Mouse (Mus musculus): Measurements from ENCODE around the gene D930048N14Rik. TPM values are rescaled to one million over a fixed set of nuclear protein-coding genes. Genes with fewer than 3 reads are reported as not detected.

Gene D930048N14Rik
- polyA plus RNA-seq, 1 experiment, result 0.22 TPM

DNA sequence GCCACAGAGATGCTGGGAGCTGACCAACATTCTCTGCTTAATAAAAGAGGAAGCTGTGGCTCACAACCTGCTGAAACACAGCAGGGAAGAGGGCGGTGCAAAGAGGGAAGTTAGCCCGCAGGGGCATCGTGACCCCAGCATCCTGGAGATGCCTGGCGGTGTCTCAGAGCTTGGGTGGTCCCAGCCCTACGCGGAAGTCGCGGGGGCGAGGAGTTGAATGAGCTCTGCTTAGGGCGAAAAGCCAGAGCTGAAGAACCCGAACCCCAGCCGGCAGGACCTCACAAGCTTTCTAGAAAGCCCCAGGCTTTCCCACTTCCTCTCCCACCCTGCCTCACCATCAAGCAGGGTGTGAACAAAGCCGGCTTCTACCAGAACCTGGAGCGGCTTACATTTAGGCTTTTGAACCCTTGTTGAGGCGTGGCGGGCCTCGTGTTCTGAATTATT is 12.8 kb upstream of the D930048N14Rik start:
- Histone ChIP-seq H3K4me3 (ENCODE audit: insufficient read depth, poor library complexity, severe bottlenecking) (no peak overlapping the region), H3ac (ENCODE audit: control insufficient read depth, insufficient read length, low read depth) (no peak overlapping the region), H3K27me3 (ENCODE audit: control insufficient read depth, insufficient read depth, insufficient read length) (no peaks in the 10 kb centered on the region), H3K79me2 (ENCODE audit: control insufficient read depth, insufficient read depth) (peaks cover 18% of the 10 kb centered on the region), H3K79me3 (ENCODE audit: low read depth) (no peaks in the 10 kb centered on the region), H3K36me3 (ENCODE audit: control insufficient read depth, insufficient read depth) (no peaks in the 10 kb centered on the region)
- TF ChIP-seq MYOG (IDR thresholded peaks at IDR 0.05; ENCODE audit: control insufficient read depth, extremely low read depth, insufficient read length) (no peak), FOSL1 (IDR thresholded peaks at IDR 0.05; ENCODE audit: insufficient read depth, low read length, poor library complexity, severe bottlenecking) (no peak), CEBPB (IDR thresholded peaks at IDR 0.05; ENCODE audit: low read depth) (no peak), MYOD1 (IDR thresholded peaks at IDR 0.05; ENCODE audit: control insufficient read depth, insufficient read length, low read depth) (no peak), MAX (IDR thresholded peaks at IDR 0.05) (no peak), CTCF (IDR thresholded peaks at IDR 0.05; ENCODE audit: control insufficient read depth, insufficient read depth, insufficient read length) (no peak), USF1 (IDR thresholded peaks at IDR 0.05; ENCODE audit: low read depth) (no peak)

DNA sequence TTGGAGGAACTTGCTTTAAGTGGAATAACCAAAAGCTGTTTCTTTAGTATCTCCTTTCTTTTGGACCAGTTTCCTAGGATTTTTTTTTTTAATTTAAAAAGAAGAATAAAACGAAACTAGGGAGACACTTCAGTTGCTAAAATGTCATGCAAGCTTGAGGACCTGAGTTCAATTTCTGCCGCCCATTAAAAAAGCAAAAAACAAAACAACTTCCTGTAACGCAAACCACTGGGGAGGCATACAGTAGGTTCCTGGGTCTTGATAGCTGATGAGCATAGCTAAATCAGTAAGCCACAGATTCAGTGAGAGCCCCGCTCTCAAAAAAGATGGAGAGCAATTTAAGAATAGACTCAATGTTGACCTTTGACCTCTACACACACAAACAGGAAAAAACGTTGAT is 12.3 kb upstream of the D930048N14Rik start:
- TF ChIP-seq MYOG (IDR thresholded peaks at IDR 0.05; ENCODE audit: control insufficient read depth, extremely low read depth, insufficient read length) (no peak), CTCF (IDR thresholded peaks at IDR 0.05; ENCODE audit: control insufficient read depth, insufficient read depth, insufficient read length) (no peak), FOSL1 (IDR thresholded peaks at IDR 0.05; ENCODE audit: insufficient read depth, low read length, poor library complexity, severe bottlenecking) (no peak), USF1 (IDR thresholded peaks at IDR 0.05; ENCODE audit: low read depth) (no peak), CEBPB (IDR thresholded peaks at IDR 0.05; ENCODE audit: low read depth) (no peak), MAX (IDR thresholded peaks at IDR 0.05) (no peak), MYOD1 (IDR thresholded peaks at IDR 0.05; ENCODE audit: control insufficient read depth, insufficient read length, low read depth) (no peak)
- Histone ChIP-seq H3K4me3 (ENCODE audit: insufficient read depth, poor library complexity, severe bottlenecking) (no peak overlapping the region), H3K79me3 (ENCODE audit: low read depth) (no peaks in the 10 kb centered on the region), H3K36me3 (ENCODE audit: control insufficient read depth, insufficient read depth) (peaks cover 4% of the 10 kb centered on the region), H3K79me2 (ENCODE audit: control insufficient read depth, insufficient read depth) (peaks cover 18% of the 10 kb centered on the region), H3K27me3 (ENCODE audit: control insufficient read depth, insufficient read depth, insufficient read length) (no peaks in the 10 kb centered on the region), H3ac (ENCODE audit: control insufficient read depth, insufficient read length, low read depth) (no peak overlapping the region)

DNA sequence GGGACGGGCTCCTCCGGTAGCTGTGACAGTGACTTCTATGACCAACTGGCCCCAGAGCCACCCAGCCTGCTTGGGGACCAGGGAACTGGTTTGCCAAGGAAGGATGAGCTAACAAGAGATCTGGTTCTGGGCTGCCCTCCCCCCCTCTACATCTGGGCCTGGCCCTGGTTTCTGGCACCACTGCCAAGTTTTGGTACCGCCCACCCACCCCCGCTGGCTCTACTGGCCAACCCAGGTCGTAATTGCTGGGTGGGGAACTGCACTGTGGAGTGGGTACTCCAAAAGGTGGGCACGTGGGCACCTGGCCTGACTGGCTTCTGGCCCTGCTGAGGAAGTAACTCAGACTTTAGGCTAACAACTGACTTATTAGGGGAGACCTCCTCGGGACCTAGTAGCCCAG is 10.0 kb upstream of the D930048N14Rik start:
- TF ChIP-seq MYOG (IDR thresholded peaks at IDR 0.05; ENCODE audit: control insufficient read depth, extremely low read depth, insufficient read length) (no peak), MAX (IDR thresholded peaks at IDR 0.05) (no peak), CEBPB (IDR thresholded peaks at IDR 0.05; ENCODE audit: low read depth) (no peak), MYOD1 (IDR thresholded peaks at IDR 0.05; ENCODE audit: control insufficient read depth, insufficient read length, low read depth) (no peak), CTCF (IDR thresholded peaks at IDR 0.05; ENCODE audit: control insufficient read depth, insufficient read depth, insufficient read length) (no peak), USF1 (IDR thresholded peaks at IDR 0.05; ENCODE audit: low read depth) (no peak), FOSL1 (IDR thresholded peaks at IDR 0.05; ENCODE audit: insufficient read depth, low read length, poor library complexity, severe bottlenecking) (no peak)
- Histone ChIP-seq H3K79me3 (ENCODE audit: low read depth) (no peaks in the 10 kb centered on the region), H3ac (ENCODE audit: control insufficient read depth, insufficient read length, low read depth) (no peak overlapping the region), H3K36me3 (ENCODE audit: control insufficient read depth, insufficient read depth) (peaks cover 5% of the 10 kb centered on the region), H3K79me2 (ENCODE audit: control insufficient read depth, insufficient read depth) (no peaks in the 10 kb centered on the region), H3K27me3 (ENCODE audit: control insufficient read depth, insufficient read depth, insufficient read length) (no peaks in the 10 kb centered on the region), H3K4me3 (ENCODE audit: insufficient read depth, poor library complexity, severe bottlenecking) (no peak overlapping the region)

DNA sequence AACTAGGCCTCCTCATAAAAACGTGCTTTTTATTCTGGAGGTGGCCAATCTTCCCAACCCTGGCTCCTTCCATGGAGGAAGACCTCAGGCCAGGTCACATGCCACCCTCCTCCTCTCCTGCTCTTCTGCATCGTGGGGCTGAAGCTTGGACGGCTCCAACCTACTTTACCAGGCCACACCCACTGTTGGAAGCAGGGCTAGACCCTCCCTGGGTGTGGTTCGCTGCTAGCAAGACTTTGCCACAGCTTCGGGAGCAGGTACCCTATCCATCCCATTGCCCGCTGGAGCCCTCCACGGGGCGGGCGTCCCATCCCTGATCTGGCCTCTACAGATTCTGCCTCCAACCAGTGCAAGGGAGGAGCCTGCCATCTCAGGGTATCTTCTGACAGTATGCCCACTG is 7.6 kb upstream of the D930048N14Rik start:
- H3K27me3 ChIP-seq (ENCODE audit: control insufficient read depth, insufficient read depth, insufficient read length), result no peaks in the 10 kb centered on the region
- H3K79me3 ChIP-seq (ENCODE audit: low read depth), result no peaks in the 10 kb centered on the region
- no peak overlapping the region for H3ac ChIP-seq (ENCODE audit: control insufficient read depth, insufficient read length, low read depth)
- H3K36me3 ChIP-seq (ENCODE audit: control insufficient read depth, insufficient read depth), result peaks cover 5% of the 10 kb centered on the region
- TF ChIP-seq MYOG (IDR thresholded peaks at IDR 0.05; ENCODE audit: control insufficient read depth, extremely low read depth, insufficient read length) (no peak), FOSL1 (IDR thresholded peaks at IDR 0.05; ENCODE audit: insufficient read depth, low read length, poor library complexity, severe bottlenecking) (no peak), CTCF (IDR thresholded peaks at IDR 0.05; ENCODE audit: control insufficient read depth, insufficient read depth, insufficient read length) (no peak), CEBPB (IDR thresholded peaks at IDR 0.05; ENCODE audit: low read depth) (no peak), MAX (IDR thresholded peaks at IDR 0.05) (no peak), MYOD1 (IDR thresholded peaks at IDR 0.05; ENCODE audit: control insufficient read depth, insufficient read length, low read depth) (no peak), USF1 (IDR thresholded peaks at IDR 0.05; ENCODE audit: low read depth) (no peak)
- no peak overlapping the region for H3K4me3 ChIP-seq (ENCODE audit: insufficient read depth, poor library complexity, severe bottlenecking)
- no peaks in the 10 kb centered on the region for H3K79me2 ChIP-seq (ENCODE audit: control insufficient read depth, insufficient read depth)

DNA sequence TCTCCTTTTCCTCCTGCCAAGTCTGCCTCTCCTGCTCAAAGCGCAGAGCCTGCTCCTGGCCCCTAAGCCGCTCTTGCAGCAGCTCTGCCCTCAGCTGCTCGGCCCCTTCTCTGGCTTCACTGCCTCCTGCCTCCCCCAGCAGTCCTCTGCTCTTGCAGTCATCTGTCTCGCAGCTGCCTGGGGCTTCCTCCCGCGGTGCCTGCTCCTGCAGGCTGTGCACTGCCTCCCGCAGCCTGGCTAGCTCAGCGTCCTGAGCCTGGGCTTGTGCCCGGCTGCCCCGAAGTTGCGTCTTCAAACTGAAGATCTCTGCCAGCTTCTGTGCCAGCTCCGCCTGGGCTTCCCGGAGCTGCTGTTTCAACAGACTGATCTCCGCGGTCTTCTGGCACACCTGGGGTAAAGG is 7.0 kb upstream of the D930048N14Rik start:
- no peak overlapping the region for H3K4me3 ChIP-seq (ENCODE audit: insufficient read depth, poor library complexity, severe bottlenecking)
- peaks cover 5% of the 10 kb centered on the region for H3K36me3 ChIP-seq (ENCODE audit: control insufficient read depth, insufficient read depth)
- H3K27me3 ChIP-seq (ENCODE audit: control insufficient read depth, insufficient read depth, insufficient read length), result no peaks in the 10 kb centered on the region
- no peaks in the 10 kb centered on the region for H3K79me2 ChIP-seq (ENCODE audit: control insufficient read depth, insufficient read depth)
- TF ChIP-seq MYOG (IDR thresholded peaks at IDR 0.05; ENCODE audit: control insufficient read depth, extremely low read depth, insufficient read length) (no peak), CTCF (IDR thresholded peaks at IDR 0.05; ENCODE audit: control insufficient read depth, insufficient read depth, insufficient read length) (no peak), USF1 (IDR thresholded peaks at IDR 0.05; ENCODE audit: low read depth) (no peak), CEBPB (IDR thresholded peaks at IDR 0.05; ENCODE audit: low read depth) (no peak), MYOD1 (IDR thresholded peaks at IDR 0.05; ENCODE audit: control insufficient read depth, insufficient read length, low read depth) (no peak), MAX (IDR thresholded peaks at IDR 0.05) (no peak), FOSL1 (IDR thresholded peaks at IDR 0.05; ENCODE audit: insufficient read depth, low read length, poor library complexity, severe bottlenecking) (no peak)
- no peaks in the 10 kb centered on the region for H3K79me3 ChIP-seq (ENCODE audit: low read depth)
- no peak overlapping the region for H3ac ChIP-seq (ENCODE audit: control insufficient read depth, insufficient read length, low read depth)

DNA sequence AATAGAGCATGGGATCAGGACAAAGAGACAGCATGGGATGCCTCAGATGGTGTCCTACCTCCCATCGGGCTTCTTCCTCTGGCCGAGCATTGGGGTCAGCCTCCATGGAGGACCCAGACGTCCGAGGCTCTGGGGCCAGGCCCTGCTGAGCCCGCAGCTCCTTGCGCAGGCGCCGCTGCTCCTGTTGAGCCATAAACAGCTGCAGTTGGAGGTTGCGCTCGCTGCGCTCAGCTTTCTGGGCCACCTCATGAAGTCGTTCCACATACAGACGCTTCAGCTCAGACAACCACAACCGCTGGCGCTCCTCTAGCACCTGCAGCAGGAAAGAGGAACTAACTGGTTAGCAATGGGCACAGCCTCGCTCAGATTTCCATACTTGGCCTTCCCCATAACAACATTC is 6.5 kb upstream of the D930048N14Rik start:
- Histone ChIP-seq H3K79me2 (ENCODE audit: control insufficient read depth, insufficient read depth) (no peaks in the 10 kb centered on the region), H3K36me3 (ENCODE audit: control insufficient read depth, insufficient read depth) (peaks cover 5% of the 10 kb centered on the region), H3K4me3 (ENCODE audit: insufficient read depth, poor library complexity, severe bottlenecking) (no peak overlapping the region), H3K27me3 (ENCODE audit: control insufficient read depth, insufficient read depth, insufficient read length) (no peaks in the 10 kb centered on the region), H3ac (ENCODE audit: control insufficient read depth, insufficient read length, low read depth) (no peak overlapping the region), H3K79me3 (ENCODE audit: low read depth) (no peaks in the 10 kb centered on the region)
- TF ChIP-seq CEBPB (IDR thresholded peaks at IDR 0.05; ENCODE audit: low read depth), result no peak
- no peak for TF ChIP-seq USF1 (IDR thresholded peaks at IDR 0.05; ENCODE audit: low read depth)
- no peak for TF ChIP-seq MAX (IDR thresholded peaks at IDR 0.05)
- no peak for TF ChIP-seq CTCF (IDR thresholded peaks at IDR 0.05; ENCODE audit: control insufficient read depth, insufficient read depth, insufficient read length)
- TF ChIP-seq MYOD1 (IDR thresholded peaks at IDR 0.05; ENCODE audit: control insufficient read depth, insufficient read length, low read depth), result no peak
- TF ChIP-seq FOSL1 (IDR thresholded peaks at IDR 0.05; ENCODE audit: insufficient read depth, low read length, poor library complexity, severe bottlenecking), result no peak
- no peak for TF ChIP-seq MYOG (IDR thresholded peaks at IDR 0.05; ENCODE audit: control insufficient read depth, extremely low read depth, insufficient read length)
